Mouse (Mus musculus): ENCODE results near the gene Nrf1.

DNA sequence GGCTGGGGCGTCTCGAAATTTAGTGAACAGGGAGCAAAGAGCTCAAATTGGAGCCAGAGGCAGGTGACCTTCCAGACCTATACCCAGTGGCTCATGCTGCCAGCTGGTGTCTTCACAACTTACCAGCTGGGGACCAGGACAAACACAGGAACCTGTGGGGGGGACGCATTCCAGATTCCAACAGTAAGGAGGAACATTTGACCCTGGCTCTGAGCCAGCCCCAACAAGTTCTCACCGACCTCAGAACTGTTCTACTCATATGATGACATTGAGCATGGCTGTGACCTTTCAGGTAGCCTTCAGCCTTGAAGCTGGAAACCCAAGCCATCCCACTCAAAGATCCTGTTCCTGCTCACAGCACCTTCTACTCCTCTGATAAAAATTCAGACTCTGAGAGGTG lies 135.8 kb downstream of the Nrf1 start:
- TF ChIP-seq CTCF (IDR thresholded peaks at IDR 0.05; ENCODE audit: low read depth, low read length) (no peak), POLR2A (IDR thresholded peaks at IDR 0.05; ENCODE audit: borderline replicate concordance, low read depth, low read length) (no peak)

Measured in bone marrow macrophage, adult 2 months (primary cell).